Mouse (Mus musculus): ENCODE results near the gene Hspa14. TPM values are rescaled to one million over a fixed set of nuclear protein-coding genes. Genes with fewer than 3 reads are reported as not detected.

Hspa14 gene
- total RNA-seq (2023), result 104 TPM

DNA sequence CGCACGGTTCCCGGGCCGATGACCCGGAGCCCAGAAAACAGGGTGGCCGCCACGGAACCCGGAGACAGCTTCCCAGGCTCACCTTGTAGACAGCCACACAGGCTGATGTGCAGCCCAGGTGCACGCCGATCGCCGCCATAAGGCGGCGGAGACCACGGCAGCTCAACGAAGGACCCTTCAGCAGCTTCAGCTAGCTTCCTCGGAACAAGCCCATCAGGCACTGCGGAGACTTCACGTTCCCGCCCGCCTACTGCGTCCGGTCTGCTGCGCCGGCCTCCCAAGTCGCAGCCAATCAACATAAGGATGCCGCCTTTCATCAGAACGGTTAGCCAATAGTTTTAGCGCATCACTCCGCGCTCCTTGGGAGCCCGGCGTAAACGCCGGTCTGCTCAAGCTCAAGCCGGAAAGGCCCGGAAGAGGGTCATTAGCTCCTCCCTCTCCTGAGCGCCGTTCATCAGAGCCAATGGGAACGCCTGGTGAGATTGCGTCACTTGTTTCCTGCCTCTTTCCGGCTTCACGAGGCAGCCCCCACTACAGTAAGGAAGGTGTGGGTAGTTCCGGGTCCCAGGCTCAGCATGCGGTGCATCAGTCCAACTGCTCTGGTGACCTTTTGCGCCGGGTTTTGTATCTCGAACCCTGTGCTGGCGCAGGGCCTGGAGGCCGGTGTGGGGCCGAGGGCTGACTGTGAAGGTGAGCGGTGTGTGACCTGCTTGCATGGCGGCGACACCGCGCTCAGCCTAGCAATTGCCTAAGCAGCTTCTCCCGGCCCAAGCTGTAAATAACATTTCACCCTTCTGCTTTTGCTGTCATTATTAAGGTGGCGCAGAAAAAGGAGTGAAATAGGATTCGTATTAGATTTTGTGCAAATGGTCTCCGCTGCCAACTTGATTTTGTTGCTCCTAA is at the start of gene Hspa14, which contains the start of the genes Gm45902 and Cdnf:
Gene Hspa14 (minus strand): TSS at position 263 of the 903 bp plus-strand sequence.
Gene Gm45902 (minus strand): TSS at position 239 of the 903 bp plus-strand sequence.
Gene Cdnf (plus strand): TSS at position 479 of the 903 bp plus-strand sequence.

DNA sequence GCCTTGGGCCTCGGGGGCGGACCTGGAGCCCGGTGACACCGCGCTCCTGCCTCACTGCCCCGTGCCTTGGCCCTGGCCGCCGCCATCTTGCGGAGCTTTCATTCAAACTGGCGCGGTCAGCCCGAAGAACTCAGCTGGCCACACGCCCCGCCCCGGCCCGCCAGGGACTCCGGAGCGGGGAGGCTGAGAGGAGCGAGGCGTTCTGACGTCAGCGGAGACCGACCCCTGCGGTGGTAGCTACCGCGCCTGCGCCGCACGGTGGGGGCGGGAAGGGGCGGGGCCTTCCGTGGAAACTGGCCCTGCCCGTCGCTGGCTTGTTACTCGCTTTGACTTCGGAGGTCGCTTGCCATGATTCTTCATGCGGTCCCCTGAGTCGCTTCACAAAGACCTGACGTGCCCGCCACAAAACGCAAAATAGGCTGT is 37.7 kb downstream of the Hspa14 start, which contains the start of gene Suv39h2:
Gene Suv39h2 (minus strand): TSS at position 171 of the 423 bp plus-strand sequence.

Other genes starting within 250 kb of the Hspa14 start
- gene Nmt2, start 228.6 kb downstream of the Hspa14 start, total RNA-seq (2023), result 34.6 TPM
- gene Rpp38, start 180.2 kb downstream of the Hspa14 start, total RNA-seq (2023), result 8.0 TPM
- gene Acbd7, start 176.6 kb downstream of the Hspa14 start, total RNA-seq (2023), result not detected
- not detected for gene Olah, start 115.6 kb downstream of the Hspa14 start, total RNA-seq (2023)
- gene Meig1, start 90.2 kb downstream of the Hspa14 start, total RNA-seq (2023), result not detected
- 34.9 TPM for gene Dclre1c, start 88.7 kb downstream of the Hspa14 start, total RNA-seq (2023)
- 1.9 TPM for gene Suv39h2, start 37.8 kb downstream of the Hspa14 start, total RNA-seq (2023)
- 19.3 TPM for gene Gm45902, start within 50 bp of the Hspa14 start, total RNA-seq (2023)
- 0.62 TPM for gene Cdnf, start 216 bp upstream of the Hspa14 start, total RNA-seq (2023)
- 356 TPM for gene Fam107b, start 57.7 kb upstream of the Hspa14 start, total RNA-seq (2023)